Mouse (Mus musculus) heart, embryonic 15.5 days (tissue): ENCODE results near the gene Paqr5. TPM values are rescaled to one million over a fixed set of nuclear protein-coding genes. Genes with fewer than 3 reads are reported as not detected.
A peak's percentile ranks its signal among the peaks of the same experiment; 100 is the strongest.

Experiments
- ATAC-seq: fragments of 200-750 bp; cut with Nextera tagmentation; replicated peaks from 2 replicates; pipeline ENCODE4 v1.8.0; 2017; ENCODE audit warnings: low read depth, moderate TSS enrichment; ENCODE audit not compliant: insufficient number of reproducible peaks, insufficient read depth, low FRiP score
- H3K27ac ChIP-seq: fragments of 300-500 bp; sonication (generic); 2 replicates; pipeline ENCODE4 v1.5.1; 2015; ENCODE audit warnings: mild to moderate bottlenecking, inconsistent platforms
- H3K27me3 ChIP-seq: fragments of 300-500 bp; sonication (generic); 2 replicates; pipeline ENCODE4 v1.6.1; 2015; ENCODE audit warnings: inconsistent platforms
- H3K36me3 ChIP-seq: fragments of 300-500 bp; sonication (generic); 2 replicates; pipeline ENCODE4 v1.6.1; 2015; ENCODE audit warnings: mild to moderate bottlenecking, inconsistent platforms
- H3K4me1 ChIP-seq: fragments of 300-500 bp; sonication (generic); replicated peaks from 2 replicates; pipeline ENCODE4 v1.6.1; 2015; ENCODE audit warnings: inconsistent platforms
- H3K4me2 ChIP-seq: fragments of 300-500 bp; sonication (generic); 2 replicates; pipeline ENCODE4 v1.6.1; 2015; ENCODE audit warnings: inconsistent platforms, mild to moderate bottlenecking, moderate library complexity
- H3K4me3 ChIP-seq: fragments of 300-500 bp; sonication (generic); 2 replicates; pipeline ENCODE4 v1.5.1; 2015; ENCODE audit warnings: mild to moderate bottlenecking, inconsistent platforms
- H3K9ac ChIP-seq: fragments of 300-500 bp; sonication (generic); 2 replicates; pipeline ENCODE4 v1.6.1; 2015; ENCODE audit warnings: mild to moderate bottlenecking, inconsistent platforms
- H3K9me3 ChIP-seq: fragments of 300-500 bp; sonication (generic); replicated peaks from 2 replicates; pipeline ENCODE4 v1.6.1; 2016; ENCODE audit warnings: inconsistent platforms
- WGBS: fragments of 180-500 bp; shearing (Covaris S2); methylation state at CpG from one replicate; pipeline ENCODE4 v1.1.7; 2015; ENCODE audit warnings: mixed read lengths; 5-methylcytosine and 5-hydroxymethylcytosine counted together
- polyA plus RNA-seq: library from polyadenylated mRNA; unstranded; fragments of >200 nt; fragmentation: Nextera tagmentation; extraction: Ambion mirVana; gene quantifications from 2 replicates; pipeline ENCODE4 v1.2.1, GENCODE M21; 2015

The Paqr5 gene
- polyA plus RNA-seq, 1 experiment from 2014 or later, result 0.37 TPM

DNA sequence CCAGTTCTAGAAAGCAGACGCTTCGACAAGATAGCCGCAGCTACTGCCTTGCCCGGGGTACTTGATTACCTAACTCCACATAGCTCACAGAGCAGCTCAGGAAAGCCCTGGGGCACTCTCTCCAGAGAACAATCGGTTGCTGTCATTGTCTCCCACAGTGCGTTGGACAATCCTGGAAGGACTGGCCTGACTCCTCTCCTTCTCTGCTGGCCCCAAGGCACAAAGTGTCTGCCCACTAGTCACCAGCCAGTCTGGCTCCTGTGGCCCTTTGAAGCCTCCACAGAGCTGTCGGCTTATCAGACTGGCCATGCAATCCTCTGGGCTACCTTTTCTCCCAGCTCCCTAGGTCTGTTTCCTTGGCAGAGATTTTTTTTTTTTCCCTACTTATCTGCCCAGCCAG lies 74.4 kb downstream of the Paqr5 start:
- 43% methylated on average over 7 of the region's 7 CpGs for WGBS
- Histone ChIP-seq H3K27ac (no peak overlapping the region), H3K9me3 (no peaks in the 10 kb centered on the region), H3K27me3 (no peaks in the 10 kb centered on the region), H3K4me2 (no peak overlapping the region), H3K36me3 (no peaks in the 10 kb centered on the region), H3K4me1 (peaks cover 6% of the 10 kb centered on the region), H3K9ac (no peak overlapping the region), H3K4me3 (no peak overlapping the region)
- ATAC-seq, result no peak

DNA sequence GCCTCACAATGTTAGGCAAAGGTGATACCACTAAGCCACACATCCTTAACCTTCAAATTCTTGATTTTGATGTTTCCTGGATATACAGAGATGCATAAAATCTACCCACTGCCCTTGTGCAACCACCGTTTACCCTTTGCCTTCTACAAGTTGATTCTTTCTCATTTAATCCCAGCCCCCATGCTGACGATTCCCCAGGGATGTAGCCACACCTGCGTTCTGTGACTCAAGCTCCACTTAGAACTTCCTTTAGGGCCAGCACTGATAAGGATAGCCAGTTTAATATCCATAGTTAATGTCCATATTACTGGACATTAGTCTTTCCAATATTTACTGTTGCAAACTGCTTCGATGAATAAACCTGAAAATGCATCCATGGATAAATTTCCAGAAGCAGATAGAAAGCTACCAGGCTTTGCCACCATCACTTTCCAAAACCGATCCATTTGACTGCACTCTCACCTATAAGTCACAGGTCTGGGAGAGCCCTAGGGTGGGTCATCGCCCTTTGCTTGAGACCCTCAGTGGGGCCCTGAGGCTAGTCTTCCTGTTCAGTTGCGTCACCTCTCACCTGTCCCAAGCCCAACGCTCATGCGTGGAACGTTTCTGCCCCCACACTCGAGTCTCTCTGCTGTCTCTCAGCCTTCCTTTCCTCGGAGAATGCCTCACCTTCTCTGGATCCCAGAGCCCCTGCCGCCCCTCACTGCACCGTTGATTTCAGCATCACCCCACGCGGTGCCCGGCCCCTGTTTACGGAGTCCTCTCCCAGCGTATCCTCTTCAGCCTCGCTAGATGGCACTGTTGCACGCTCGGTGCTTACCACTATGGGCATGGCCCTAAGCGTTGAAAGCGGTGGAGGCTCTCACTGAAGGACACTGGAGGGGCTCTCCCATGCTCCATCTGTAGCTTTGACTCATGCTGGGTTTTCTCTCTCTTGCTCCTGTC lies 79.0 kb downstream of the Paqr5 start:
- Histone ChIP-seq H3K9me3 (no peaks in the 10 kb centered on the region), H3K4me1 (peaks cover 17% of the 10 kb centered on the region), H3K9ac (peak overlapping the region; percentile 22; the same call in 1 of the 2 replicates), H3K27ac (peak overlapping the region; percentile 59; the same call in 1 of the 2 replicates), H3K27me3 (no peaks in the 10 kb centered on the region), H3K4me3 (peak overlapping the region; percentile 85), H3K36me3 (no peaks in the 10 kb centered on the region), H3K4me2 (peak overlapping the region; percentile 98)
- peak; percentile 76 for ATAC-seq
- WGBS, result 6% methylated on average over 24 of the region's 24 CpGs

DNA sequence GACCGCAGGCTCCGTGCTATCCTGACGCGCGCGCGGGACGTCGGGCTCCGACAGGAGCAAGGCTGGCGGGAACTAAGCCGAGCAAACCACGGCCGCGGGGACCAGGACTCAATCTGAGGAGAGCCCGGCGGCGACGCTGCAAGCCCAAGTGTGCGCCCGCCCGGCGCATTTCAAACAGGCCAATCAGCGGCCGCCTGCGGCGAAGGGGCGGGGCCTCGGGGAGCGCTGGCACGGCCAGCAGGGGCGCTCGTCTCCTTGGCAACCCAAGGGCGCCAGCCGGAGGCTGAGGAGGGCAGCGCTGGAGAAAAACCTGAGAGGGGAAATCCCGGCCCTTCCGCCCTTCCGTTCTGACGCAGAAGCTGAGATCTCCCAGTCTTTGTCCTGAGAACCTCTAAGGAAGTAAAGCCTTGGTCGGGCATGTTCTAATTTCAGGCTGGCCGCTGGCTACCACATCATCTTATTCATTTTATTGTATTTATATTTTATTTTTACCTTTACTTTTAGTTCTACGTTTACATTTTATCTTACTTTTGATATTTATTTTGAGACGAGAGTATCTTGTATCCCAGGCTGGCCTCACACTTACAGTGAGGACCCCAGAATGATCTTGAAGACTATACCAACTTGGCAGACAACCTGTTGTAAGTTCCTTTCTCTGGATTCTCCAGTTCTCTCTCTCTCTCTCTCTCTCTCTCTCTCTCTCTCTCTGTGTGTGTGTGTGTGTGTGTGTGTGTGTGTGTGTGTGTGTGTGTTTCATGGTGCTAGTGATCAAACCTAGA lies 79.8 kb downstream of the Paqr5 start, which contains the start of gene Kif23:
Gene Kif23, minus strand, starts transcription at position 152 of the 779 bp plus-strand sequence.
- H3K9me3 ChIP-seq, result no peaks in the 10 kb centered on the region
- ATAC-seq, result peak; percentile 94
- H3K27ac ChIP-seq, result peak within 1 kb of the TSS; percentile 65
- WGBS, result under 1% methylated on average over 44 of the region's 44 CpGs
- H3K4me1 ChIP-seq, result peaks cover 19% of the 10 kb centered on the region
- H3K4me3 ChIP-seq, result peak within 1 kb of the TSS; percentile 85
- no peaks in the 10 kb centered on the region for H3K36me3 ChIP-seq
- no peaks in the 10 kb centered on the region for H3K27me3 ChIP-seq
- peak within 1 kb of the TSS; percentile 79 for H3K9ac ChIP-seq
- H3K4me2 ChIP-seq, result peak within 1 kb of the TSS; percentile 98

DNA sequence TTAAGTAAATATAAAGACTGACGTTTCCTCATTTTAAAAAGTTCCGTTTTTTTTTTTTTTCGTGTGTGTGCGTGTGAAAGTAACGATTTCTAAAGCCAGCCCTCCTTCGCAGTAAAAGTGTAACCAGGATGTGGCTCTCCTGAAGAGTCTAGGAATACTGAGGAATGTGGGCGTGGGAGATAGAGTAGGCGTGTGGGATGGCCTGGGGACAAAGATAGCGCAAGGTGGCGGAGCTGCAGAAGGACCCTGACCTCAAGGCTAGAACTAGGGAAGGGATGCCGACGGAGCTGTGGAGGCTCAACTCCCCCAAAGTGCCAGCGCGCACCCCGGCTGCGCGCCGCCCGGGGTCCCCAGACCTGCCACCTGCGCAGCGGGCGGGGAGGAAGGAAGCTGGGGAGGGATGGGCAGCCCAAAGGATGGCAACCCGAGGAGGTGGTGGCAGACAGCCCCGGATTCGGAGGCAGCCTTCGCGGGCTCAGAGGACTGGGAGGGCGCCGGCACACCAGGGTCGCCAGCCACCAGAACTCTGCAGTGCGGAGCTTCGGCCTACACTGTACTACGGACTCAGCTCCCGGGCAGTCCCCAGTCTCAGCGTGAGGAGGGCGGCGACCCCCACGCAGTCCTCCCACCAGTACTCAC lies 80.6 kb downstream of the Paqr5 start:
- peak overlapping the region; percentile 65 for H3K27ac ChIP-seq
- H3K4me2 ChIP-seq, result peak overlapping the region; percentile 98
- peak; percentile 72 for ATAC-seq
- WGBS, result under 1% methylated on average over 38 of the region's 38 CpGs
- H3K36me3 ChIP-seq, result no peaks in the 10 kb centered on the region
- H3K9me3 ChIP-seq, result no peaks in the 10 kb centered on the region
- H3K4me3 ChIP-seq, result peak overlapping the region; percentile 85
- H3K27me3 ChIP-seq, result no peaks in the 10 kb centered on the region
- peaks cover 25% of the 10 kb centered on the region for H3K4me1 ChIP-seq
- H3K9ac ChIP-seq, result peak overlapping the region; percentile 79

DNA sequence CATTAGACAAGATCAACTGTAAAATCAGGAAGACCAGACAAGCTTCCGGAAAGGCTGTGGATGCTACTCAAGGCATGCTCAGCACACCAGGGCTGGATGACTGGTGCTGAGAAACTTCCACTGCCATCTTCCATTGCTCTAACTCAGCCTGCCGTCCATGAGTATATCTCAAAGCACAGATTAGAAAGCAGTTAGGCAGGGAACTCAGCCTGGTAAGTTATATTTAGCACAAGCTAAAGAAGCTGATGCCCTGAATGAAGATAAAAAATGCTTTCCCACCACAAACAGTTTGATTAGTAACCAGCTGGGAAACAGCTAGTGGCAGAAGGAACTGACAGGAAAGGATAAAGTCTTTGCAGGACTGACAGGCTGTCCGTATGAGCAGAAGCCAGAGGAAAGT lies 85.6 kb downstream of the Paqr5 start:
- H3K9ac ChIP-seq, result no peak overlapping the region
- H3K27me3 ChIP-seq, result no peaks in the 10 kb centered on the region
- peak overlapping the region; percentile 40 for H3K27ac ChIP-seq
- H3K4me3 ChIP-seq, result no peak overlapping the region
- H3K4me1 ChIP-seq, result peaks cover 23% of the 10 kb centered on the region
- ATAC-seq, result no peak
- peaks cover 44% of the 10 kb centered on the region for H3K36me3 ChIP-seq
- 0 out of 2 replicates have a peak overlapping the region, but pooled peaks have one; percentile 0 for H3K4me2 ChIP-seq
- no peaks in the 10 kb centered on the region for H3K9me3 ChIP-seq
- WGBS, result 48% methylated on average over 3 of the region's 3 CpGs

DNA sequence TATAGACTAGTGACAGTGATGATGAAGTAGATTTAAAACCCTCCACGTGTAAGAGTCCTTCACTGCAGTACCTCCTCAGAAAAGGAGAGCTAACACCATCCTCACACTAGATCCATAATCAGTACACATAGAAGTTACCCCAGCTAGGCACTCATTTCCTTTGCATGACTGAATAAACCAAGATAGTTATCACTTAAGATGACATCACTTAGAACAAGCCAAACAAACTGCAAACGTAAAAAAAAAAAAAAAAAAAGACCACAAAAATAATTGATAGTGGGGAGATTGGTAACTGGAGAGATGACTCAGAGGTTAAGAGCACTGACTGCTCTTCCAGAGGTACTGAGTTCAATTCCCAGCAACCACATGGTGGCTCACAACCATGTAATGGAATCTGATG lies 93.3 kb downstream of the Paqr5 start:
- WGBS, result 65% methylated on average over 2 of the region's 2 CpGs
- no peaks in the 10 kb centered on the region for H3K4me1 ChIP-seq
- H3K9me3 ChIP-seq, result no peaks in the 10 kb centered on the region
- peaks cover 85% of the 10 kb centered on the region for H3K36me3 ChIP-seq
- no peak overlapping the region for H3K4me3 ChIP-seq
- H3K27ac ChIP-seq, result no peak overlapping the region
- H3K9ac ChIP-seq, result no peak overlapping the region
- no peak for ATAC-seq
- no peak overlapping the region for H3K4me2 ChIP-seq
- no peaks in the 10 kb centered on the region for H3K27me3 ChIP-seq

DNA sequence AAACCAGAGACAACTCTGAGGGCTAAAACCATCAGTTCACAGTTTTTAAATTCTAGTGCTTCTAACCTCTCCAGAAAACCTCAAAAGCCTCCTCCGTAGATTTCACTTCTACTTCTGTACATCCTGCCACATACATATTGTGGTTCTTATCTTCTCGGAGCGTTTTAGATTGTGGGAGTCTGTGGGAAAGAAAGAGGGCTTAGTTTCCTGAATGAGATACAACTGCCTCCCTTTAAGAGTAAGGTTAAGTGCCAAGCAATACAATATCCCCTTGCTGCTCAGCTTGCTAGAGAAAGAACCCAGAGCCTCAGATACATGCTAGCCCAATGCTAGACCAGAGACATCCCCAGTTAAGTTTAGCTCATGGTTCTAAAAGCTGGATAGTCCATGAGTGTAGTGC lies 94.6 kb downstream of the Paqr5 start:
- no peak for ATAC-seq

DNA sequence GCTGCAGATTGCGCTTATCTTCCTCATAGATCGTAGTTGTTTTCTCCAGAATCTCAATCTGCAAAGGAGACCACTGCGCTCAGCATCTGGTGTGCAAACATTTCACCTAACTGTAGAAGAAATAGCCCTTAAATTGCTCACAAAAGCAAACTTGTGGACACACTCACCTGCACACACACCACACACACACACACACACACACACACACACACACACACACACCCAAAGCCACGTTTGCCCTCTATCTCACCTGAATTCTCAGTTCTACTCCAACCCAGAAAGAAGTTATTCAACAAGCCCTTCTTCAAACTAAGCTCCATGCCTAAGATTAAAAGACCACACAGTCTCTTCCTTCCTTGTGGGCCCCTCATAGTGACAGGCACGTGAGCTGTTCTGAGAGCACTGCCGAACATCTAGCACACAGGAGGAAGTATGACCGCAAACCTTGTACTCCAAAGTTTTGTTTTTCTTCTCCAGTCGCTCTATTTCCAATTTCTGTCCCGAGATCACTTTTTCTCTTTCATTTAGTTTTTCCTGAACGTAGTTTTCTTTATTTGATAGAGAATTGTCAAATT lies 101.5 kb downstream of the Paqr5 start:
- no peak overlapping the region for H3K9ac ChIP-seq
- no peak overlapping the region for H3K4me2 ChIP-seq
- no peaks in the 10 kb centered on the region for H3K4me1 ChIP-seq
- WGBS, result 85% methylated on average over 10 of the region's 10 CpGs
- H3K4me3 ChIP-seq, result no peak overlapping the region
- no peaks in the 10 kb centered on the region for H3K27me3 ChIP-seq
- no peak for ATAC-seq
- no peaks in the 10 kb centered on the region for H3K9me3 ChIP-seq
- peaks cover 87% of the 10 kb centered on the region for H3K36me3 ChIP-seq
- H3K27ac ChIP-seq, result no peak overlapping the region

More for the DNA sequence above, 94.6 kb downstream of the Paqr5 start:
- H3K4me2 ChIP-seq, result no peak overlapping the region
- H3K9ac ChIP-seq, result no peak overlapping the region
- no peak overlapping the region for H3K27ac ChIP-seq
- H3K4me1 ChIP-seq, result no peaks in the 10 kb centered on the region
- H3K36me3 ChIP-seq, result peaks cover 82% of the 10 kb centered on the region
- H3K4me3 ChIP-seq, result no peak overlapping the region
- WGBS, result 54% methylated on average over 3 of the region's 3 CpGs
- H3K9me3 ChIP-seq, result no peaks in the 10 kb centered on the region
- H3K27me3 ChIP-seq, result no peaks in the 10 kb centered on the region

DNA sequence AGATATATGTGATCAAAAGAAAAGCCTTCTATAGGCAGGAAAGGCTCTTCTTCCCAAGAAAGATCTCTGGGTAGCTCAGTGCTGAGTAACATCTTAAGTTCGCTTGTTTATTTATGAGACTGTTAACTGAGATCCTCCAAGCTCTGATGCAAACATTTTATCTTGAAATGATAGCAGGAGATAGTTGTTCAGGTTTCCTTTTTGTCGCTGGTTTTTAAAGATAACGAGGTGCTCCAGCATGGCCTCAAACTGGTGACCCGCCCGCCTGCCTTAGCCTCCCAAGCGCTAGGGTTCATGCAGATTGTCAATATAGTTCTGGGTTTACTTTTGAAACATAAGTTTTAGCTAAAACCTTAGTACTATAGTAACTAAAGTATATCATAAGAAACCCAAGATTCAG lies 106.3 kb downstream of the Paqr5 start:
- H3K4me3 ChIP-seq, result no peak overlapping the region
- ATAC-seq, result no peak
- 0 out of 2 replicates have a peak, but pooled peaks cover under 1% of the 10 kb centered on the region for H3K4me1 ChIP-seq
- 83% methylated on average over 6 of the region's 6 CpGs for WGBS
- H3K9ac ChIP-seq, result no peak overlapping the region
- H3K4me2 ChIP-seq, result no peak overlapping the region
- H3K9me3 ChIP-seq, result no peaks in the 10 kb centered on the region
- H3K27ac ChIP-seq, result no peak overlapping the region
- peaks cover 69% of the 10 kb centered on the region for H3K36me3 ChIP-seq
- H3K27me3 ChIP-seq, result no peaks in the 10 kb centered on the region

DNA sequence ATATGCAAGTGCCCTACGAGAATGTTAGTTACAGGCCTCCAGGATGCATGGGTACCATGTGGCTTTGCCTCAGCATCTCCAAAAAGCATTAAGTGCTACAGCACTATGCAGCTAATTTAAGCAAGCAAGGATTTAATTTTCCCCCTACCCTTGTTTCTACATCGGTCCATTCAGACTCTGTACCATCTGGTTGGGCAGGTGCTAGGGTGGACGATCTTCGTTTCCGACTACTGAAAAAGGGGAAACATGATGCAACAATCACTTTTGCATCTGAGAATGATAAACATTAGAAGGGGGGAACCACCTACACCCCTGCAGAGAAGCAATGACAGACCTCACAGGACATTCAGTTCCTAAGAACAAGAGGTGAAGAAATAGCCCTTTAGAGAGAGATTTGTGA lies 107.2 kb downstream of the Paqr5 start:
- Histone ChIP-seq H3K4me1 (0 out of 2 replicates have a peak, but pooled peaks cover 2% of the 10 kb centered on the region), H3K4me3 (no peak overlapping the region), H3K27ac (no peak overlapping the region), H3K4me2 (no peak overlapping the region), H3K36me3 (peaks cover 61% of the 10 kb centered on the region), H3K27me3 (no peaks in the 10 kb centered on the region), H3K9ac (no peak overlapping the region), H3K9me3 (no peaks in the 10 kb centered on the region)
- ATAC-seq, result no peak
- WGBS, result 92% methylated on average over 5 of the region's 5 CpGs
